Mouse (Mus musculus): ENCODE measurements around the gene Fam98b. TPM values are rescaled to one million over a fixed set of nuclear protein-coding genes. Genes with fewer than 3 reads are reported as not detected.
A peak's percentile ranks its signal among the peaks of the same experiment; 100 is the strongest.

Gene Fam98b
- polyA plus RNA-seq, 1 experiment from 2014 or later, result 13.5 TPM

GRCm38 (mm10) chr2:117303391-117304350, 54.1 kb downstream of the Fam98b start:
- no peak for DNase-seq (ENCODE audit: low spot score)

- no peak for DNase-seq (ENCODE audit: low spot score)
These were observed 55.4 kb downstream of the Fam98b start for GRCm38 (mm10) chr2:117304941-117305340.

GRCm38 (mm10) chr2:117307959-117308358, 58.4 kb downstream of the Fam98b start:
- DNase-seq (ENCODE audit: low spot score), result no peak

- DNase-seq (ENCODE audit: low spot score), result no peak
These were observed 59.5 kb downstream of the Fam98b start for GRCm38 (mm10) chr2:117309046-117309445.

- no peak for DNase-seq (ENCODE audit: low spot score)
These were observed 61.8 kb downstream of the Fam98b start for GRCm38 (mm10) chr2:117311349-117311748.

GRCm38 (mm10) chr2:117312030-117312429, 62.5 kb downstream of the Fam98b start:
- DNase-seq (ENCODE audit: low spot score), result no peak

- DNase-seq (ENCODE audit: low spot score), result peak; percentile 52
These were observed 62.9 kb downstream of the Fam98b start for GRCm38 (mm10) chr2:117312441-117312895.

- no peak for DNase-seq (ENCODE audit: low spot score)
These were observed 64.2 kb downstream of the Fam98b start for GRCm38 (mm10) chr2:117313586-117314235.

- DNase-seq (ENCODE audit: low spot score), result no peak
These were observed 69.5 kb downstream of the Fam98b start for GRCm38 (mm10) chr2:117318991-117319390.

Other genes with a start within 250 kb of the Fam98b start
- 5.3 and 6.4 TPM in 2 replicates for gene Spred1, start 128.4 kb upstream of the Fam98b start, polyA plus RNA-seq (2015; fragmentation: Nextera tagmentation; extraction: Ambion mirVana)
- 79.2 and 90.0 TPM in 2 replicates for gene Rasgrp1, start 93.3 kb downstream of the Fam98b start, polyA plus RNA-seq (2015; fragmentation: Nextera tagmentation; extraction: Ambion mirVana)

Measured in thymus, postnatal 0 days (tissue).